Mouse (Mus musculus): ENCODE measurements around the gene Tfcp2. TPM values are rescaled to one million over a fixed set of nuclear protein-coding genes. Genes with fewer than 3 reads are reported as not detected.
A peak's percentile ranks its signal among the peaks of the same experiment; 100 is the strongest.
"Not testable (repeated sequence)": the region's sequence is repeated elsewhere in the genome, so short reads cannot be mapped to it uniquely, and the experiment has no call there.

Gene Tfcp2
- polyA plus RNA-seq, 1 experiment from 2014 or later = 25.4 TPM

DNA sequence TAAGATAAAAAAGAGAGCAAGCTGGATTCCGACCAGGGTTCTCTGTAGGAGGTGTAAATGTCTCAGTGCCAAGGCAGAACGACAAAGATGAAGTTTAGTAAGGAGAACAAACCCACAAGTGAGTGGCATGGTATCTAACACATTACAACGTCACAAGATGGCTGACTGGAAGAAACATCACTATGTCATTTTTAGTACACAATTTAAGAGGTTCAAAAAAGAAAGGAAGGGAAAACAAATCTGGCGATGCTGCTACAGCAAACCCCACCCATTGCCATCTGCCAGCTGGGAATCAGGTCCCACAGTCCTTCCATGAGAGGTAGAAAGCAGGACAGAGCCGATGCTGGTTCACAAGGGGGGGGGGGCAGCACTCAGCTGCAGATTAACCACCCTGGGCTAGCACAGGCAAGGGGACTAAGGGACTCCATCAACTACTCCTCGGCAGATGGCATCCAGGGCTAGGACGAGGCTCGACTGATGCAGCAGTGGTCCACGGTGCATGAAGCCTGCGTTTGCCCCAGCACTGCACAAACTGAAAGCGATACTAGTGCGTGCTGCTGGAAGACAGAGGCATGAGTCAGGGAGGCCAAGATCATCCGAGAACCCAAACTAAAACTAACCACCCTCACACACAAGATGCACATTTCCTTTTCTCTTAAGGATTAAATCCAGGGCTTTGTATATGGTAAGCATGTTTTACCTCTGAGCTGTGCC is 43.2 kb downstream of the Tfcp2 start:
- ATAC-seq (ENCODE audit: insufficient number of reproducible peaks, low FRiP score, low TSS enrichment, low read depth) = no peak
- 93% methylated on average over 13 of the region's 13 CpGs for WGBS
- Histone ChIP-seq H3K27me3 (no peaks in the 10 kb centered on the region), H3K4me1 (no peaks in the 10 kb centered on the region), H3K4me3 (no peak overlapping the region), H3K36me3 (peaks cover 76% of the 10 kb centered on the region), H3K4me2 (no peak overlapping the region), H3K27ac (no peak overlapping the region), H3K9ac (no peak overlapping the region), H3K9me3 (no peaks in the 10 kb centered on the region)

DNA sequence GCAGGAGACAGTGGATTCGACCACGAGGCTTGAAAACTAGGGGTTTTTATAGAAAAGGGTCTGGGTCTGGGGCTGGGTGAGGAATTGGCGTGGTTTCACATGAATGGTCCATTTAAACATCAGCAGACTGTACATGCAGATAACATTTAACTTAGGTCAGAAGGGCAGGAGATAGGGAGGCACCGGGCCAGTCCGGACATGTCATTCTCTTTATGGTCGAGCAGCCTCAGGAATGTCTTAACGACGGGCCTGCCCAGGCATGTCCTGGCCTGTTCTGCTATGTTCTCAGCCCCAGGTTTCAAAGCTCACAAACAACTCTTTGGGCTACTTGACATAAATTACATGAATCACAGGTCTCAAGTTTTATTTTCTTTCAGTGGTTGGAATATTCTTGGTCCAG is 52.3 kb downstream of the Tfcp2 start:
- not testable (repeated sequence) for H3K4me2 ChIP-seq; H3K27me3 ChIP-seq; ATAC-seq (ENCODE audit: insufficient number of reproducible peaks, low FRiP score, low TSS enrichment, low read depth); H3K9ac ChIP-seq; H3K27ac ChIP-seq; H3K4me1 ChIP-seq; H3K36me3 ChIP-seq; H3K9me3 ChIP-seq; H3K4me3 ChIP-seq
- 73% methylated on average over 8 of the region's 8 CpGs for WGBS

DNA sequence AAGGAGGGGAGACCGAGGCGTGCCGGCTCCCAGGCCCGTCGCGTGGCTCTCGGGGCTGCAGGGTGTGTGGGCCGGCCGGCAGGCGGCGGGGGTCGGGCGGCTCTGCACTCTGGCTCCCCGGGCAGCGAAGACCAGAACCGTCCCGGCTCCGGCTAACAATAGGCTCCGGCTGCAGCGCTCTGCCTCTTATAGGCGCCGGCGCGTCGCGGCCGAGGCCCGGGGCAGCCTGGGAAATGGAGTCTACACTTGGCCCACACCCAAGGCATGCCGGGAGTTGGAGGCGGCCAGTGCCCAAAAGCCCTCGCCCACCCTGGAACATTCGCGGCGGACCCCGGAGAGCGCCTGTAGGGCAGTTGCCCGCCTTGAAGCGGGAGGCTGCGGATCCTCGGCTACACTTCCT is 56.7 kb downstream of the Tfcp2 start, which contains the start of gene Csrnp2:
Gene Csrnp2 (minus strand): TSS at position 387 of the 400 bp plus-strand sequence.
- peak; percentile 97 for ATAC-seq (ENCODE audit: insufficient number of reproducible peaks, low FRiP score, low TSS enrichment, low read depth)
- peaks cover 32% of the 10 kb centered on the region for H3K4me1 ChIP-seq
- H3K36me3 ChIP-seq = no peaks in the 10 kb centered on the region
- peak within 1 kb of the TSS; percentile 98 for H3K9ac ChIP-seq
- H3K9me3 ChIP-seq = no peaks in the 10 kb centered on the region
- peak within 1 kb of the TSS; percentile 70 for H3K4me2 ChIP-seq
- peak within 1 kb of the TSS; percentile 97 for H3K27ac ChIP-seq
- peak within 1 kb of the TSS; percentile 84 for H3K4me3 ChIP-seq
- under 1% methylated on average over 35 of the region's 40 CpGs for WGBS
- no peaks in the 10 kb centered on the region for H3K27me3 ChIP-seq

DNA sequence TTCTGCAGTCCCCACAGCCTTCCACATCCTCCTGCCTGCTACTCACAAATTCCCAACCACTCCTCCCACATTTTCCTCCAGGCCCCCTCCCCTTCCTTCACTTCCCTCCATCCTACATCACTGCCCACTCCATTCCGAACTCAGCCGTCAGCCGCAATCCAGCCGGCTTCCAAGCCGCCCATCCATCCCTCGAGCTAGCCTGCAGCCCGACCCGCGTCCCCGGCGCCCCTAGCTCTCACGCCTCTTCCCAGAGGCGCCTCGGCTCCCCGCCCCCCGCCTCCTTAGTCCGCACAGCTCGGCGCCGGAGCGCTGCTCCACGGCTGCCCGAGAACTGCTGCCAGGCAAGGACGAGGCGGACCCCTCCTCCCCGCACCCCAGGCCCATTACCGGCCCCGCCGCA is 57.2 kb downstream of the Tfcp2 start:
- ATAC-seq (ENCODE audit: insufficient number of reproducible peaks, low FRiP score, low TSS enrichment, low read depth) = peak; percentile 74
- H3K9me3 ChIP-seq = no peaks in the 10 kb centered on the region
- peak overlapping the region; percentile 84 for H3K4me3 ChIP-seq
- peak overlapping the region; percentile 98 for H3K9ac ChIP-seq
- under 1% methylated on average over 29 of the region's 29 CpGs for WGBS
- H3K36me3 ChIP-seq = no peaks in the 10 kb centered on the region
- H3K27ac ChIP-seq = peak overlapping the region; percentile 97
- H3K4me1 ChIP-seq = peaks cover 35% of the 10 kb centered on the region
- H3K27me3 ChIP-seq = no peaks in the 10 kb centered on the region
- H3K4me2 ChIP-seq = peak overlapping the region; percentile 70

DNA sequence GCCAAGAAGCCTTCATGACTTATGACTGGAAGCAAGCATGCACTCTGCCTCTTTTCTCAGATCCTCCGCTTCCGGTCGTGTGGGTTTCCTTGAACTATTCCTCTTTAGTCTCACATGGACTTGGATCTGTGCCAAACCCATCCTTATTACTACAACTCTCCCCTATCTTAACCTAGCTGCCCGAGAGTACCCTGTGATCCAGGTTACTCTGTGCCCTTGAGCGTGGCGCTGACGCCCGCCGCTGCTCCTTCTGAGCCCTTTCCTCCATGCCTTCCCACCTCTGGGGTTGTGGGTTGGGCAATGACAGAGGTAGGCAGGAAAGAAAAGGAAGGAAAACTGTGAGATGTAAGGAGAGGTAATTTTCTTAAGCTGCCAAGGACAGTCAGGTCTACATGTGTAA is 59.8 kb downstream of the Tfcp2 start:
- Histone ChIP-seq H3K27ac (no peak overlapping the region), H3K4me3 (no peak overlapping the region), H3K4me1 (peaks cover 40% of the 10 kb centered on the region), H3K4me2 (no peak overlapping the region), H3K27me3 (no peaks in the 10 kb centered on the region), H3K36me3 (peaks cover 19% of the 10 kb centered on the region), H3K9me3 (no peaks in the 10 kb centered on the region), H3K9ac (no peak overlapping the region)
- no peak for ATAC-seq (ENCODE audit: insufficient number of reproducible peaks, low FRiP score, low TSS enrichment, low read depth)
- 74% methylated on average over 9 of the region's 9 CpGs for WGBS

DNA sequence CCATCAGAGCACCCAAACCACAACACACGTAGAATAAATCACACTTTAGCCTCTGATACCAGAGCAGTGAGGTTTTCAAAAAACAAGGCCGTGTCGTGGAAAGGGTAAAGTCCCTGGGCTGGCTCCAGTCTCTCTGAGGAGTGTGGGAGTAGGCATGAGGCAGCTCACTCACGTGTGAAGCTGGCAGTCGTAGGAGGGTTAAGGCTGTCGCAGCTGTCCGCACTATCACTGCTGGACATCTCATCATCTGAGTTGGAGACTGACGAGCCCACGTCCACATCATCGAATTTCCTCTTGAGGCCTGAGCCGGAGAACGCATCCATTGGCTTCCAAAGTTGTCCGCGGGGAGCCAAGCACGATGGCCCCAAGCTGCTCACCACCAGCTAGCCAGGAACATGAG is 62.5 kb downstream of the Tfcp2 start:
- Histone ChIP-seq H3K9me3 (no peaks in the 10 kb centered on the region), H3K4me3 (no peak overlapping the region), H3K9ac (no peak overlapping the region), H3K27ac (no peak overlapping the region), H3K27me3 (no peaks in the 10 kb centered on the region), H3K4me2 (no peak overlapping the region), H3K36me3 (peaks cover 45% of the 10 kb centered on the region), H3K4me1 (peaks cover 41% of the 10 kb centered on the region)
- no peak for ATAC-seq (ENCODE audit: insufficient number of reproducible peaks, low FRiP score, low TSS enrichment, low read depth)
- WGBS = 84% methylated on average over 15 of the region's 15 CpGs

DNA sequence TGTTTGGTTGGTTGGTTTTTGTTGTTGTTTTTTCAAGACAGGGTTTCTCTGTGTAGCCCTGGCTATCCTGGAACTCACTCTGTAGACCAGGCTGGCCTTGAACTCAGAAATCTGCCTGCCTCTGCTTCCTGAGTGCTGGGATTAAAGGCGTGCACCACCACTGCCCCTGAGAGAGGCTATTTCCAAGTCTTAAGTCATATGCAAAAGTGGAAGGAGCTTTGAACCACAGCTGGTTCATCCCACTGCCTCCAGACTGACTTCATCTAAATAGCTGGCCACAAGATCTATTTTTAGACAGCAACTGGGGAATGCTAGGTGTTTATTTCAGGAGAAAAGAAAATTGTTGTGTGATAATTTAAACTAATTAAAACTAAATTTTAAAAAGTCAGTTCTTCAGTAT is 63.5 kb downstream of the Tfcp2 start:
- ATAC-seq (ENCODE audit: insufficient number of reproducible peaks, low FRiP score, low TSS enrichment, low read depth); H3K9me3 ChIP-seq; H3K4me3 ChIP-seq; H3K4me2 ChIP-seq; H3K27me3 ChIP-seq; H3K9ac ChIP-seq; H3K27ac ChIP-seq: not testable (repeated sequence)
- 82% methylated on average over 1 of the region's 1 CpGs for WGBS
- peaks cover 31% of the 10 kb centered on the region for H3K4me1 ChIP-seq
- H3K36me3 ChIP-seq = peaks cover 54% of the 10 kb centered on the region

DNA sequence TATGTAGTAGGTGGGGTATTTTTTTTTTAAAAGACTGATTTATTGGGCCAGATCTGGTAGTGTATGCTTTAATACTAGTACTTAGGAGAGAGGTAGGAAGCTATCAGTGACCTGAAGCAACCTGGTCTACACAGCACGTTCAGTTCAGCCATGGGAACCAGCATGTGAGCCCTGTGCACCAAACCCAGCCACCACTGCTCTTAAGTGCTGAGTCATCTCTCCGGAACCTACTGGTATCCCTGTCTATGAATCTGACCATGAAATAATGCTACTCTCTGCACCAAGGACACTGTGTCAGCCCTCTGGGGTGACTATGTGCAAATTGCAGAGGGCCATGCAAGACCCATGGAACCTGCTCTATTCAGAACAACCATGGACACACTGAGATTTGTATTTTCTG is 64.8 kb downstream of the Tfcp2 start:
- 85% methylated on average over 2 of the region's 2 CpGs for WGBS
- Histone ChIP-seq H3K4me1 (peaks cover 19% of the 10 kb centered on the region), H3K4me2 (no peak overlapping the region), H3K9ac (no peak overlapping the region), H3K36me3 (peaks cover 66% of the 10 kb centered on the region), H3K27me3 (no peaks in the 10 kb centered on the region), H3K27ac (no peak overlapping the region), H3K4me3 (no peak overlapping the region), H3K9me3 (no peaks in the 10 kb centered on the region)
- ATAC-seq (ENCODE audit: insufficient number of reproducible peaks, low FRiP score, low TSS enrichment, low read depth) = no peak

DNA sequence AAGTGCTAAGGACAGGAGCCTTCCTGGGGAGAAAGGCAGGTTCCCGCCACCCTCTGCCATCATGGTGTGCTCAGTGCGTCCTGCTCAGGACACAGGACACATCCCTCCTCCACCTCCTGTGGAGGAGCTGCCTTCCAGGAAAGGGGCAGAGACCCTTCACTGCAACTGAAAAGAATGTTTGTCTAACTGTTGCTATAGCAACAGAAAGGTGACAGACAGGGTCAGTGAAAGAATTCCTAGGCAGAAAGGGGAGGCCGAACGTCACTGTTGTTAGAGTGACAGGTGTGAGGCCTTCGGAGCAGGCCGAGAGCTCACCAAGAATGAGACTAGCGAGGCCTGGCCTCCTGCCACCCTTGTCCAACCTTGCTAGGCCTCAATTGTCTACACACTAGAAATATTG is 65.4 kb downstream of the Tfcp2 start:
- no peak overlapping the region for H3K9ac ChIP-seq
- 70% methylated on average over 7 of the region's 7 CpGs for WGBS
- no peak for ATAC-seq (ENCODE audit: insufficient number of reproducible peaks, low FRiP score, low TSS enrichment, low read depth)
- peaks cover 16% of the 10 kb centered on the region for H3K4me1 ChIP-seq
- no peaks in the 10 kb centered on the region for H3K9me3 ChIP-seq
- H3K4me2 ChIP-seq = no peak overlapping the region
- H3K36me3 ChIP-seq = peaks cover 72% of the 10 kb centered on the region
- H3K4me3 ChIP-seq = no peak overlapping the region
- H3K27me3 ChIP-seq = no peaks in the 10 kb centered on the region
- peak overlapping the region; percentile 17; the same call in 1 of the 2 replicates for H3K27ac ChIP-seq

DNA sequence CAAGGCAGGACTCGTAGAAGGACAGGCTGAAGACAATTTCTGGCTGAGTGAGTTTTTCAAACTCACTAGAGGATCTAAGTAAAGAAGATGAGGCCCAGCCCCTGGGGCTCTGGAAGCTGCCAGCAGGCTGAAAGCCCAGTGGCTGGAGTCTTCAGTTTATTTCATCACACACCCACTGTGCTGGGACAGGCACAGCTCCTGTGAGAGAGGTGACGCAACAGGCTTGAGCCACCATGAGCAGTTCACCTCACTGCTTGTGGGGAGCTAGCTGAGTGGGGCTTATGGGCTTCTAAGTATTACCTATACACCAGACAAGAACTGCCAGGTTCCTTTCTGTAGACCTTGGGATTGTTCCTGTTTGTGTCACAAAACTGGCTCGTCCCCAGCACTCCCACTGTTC is 66.2 kb downstream of the Tfcp2 start:
- H3K27ac ChIP-seq = no peak overlapping the region
- H3K4me2 ChIP-seq = no peak overlapping the region
- no peaks in the 10 kb centered on the region for H3K27me3 ChIP-seq
- no peak for ATAC-seq (ENCODE audit: insufficient number of reproducible peaks, low FRiP score, low TSS enrichment, low read depth)
- 79% methylated on average over 3 of the region's 3 CpGs for WGBS
- peaks cover 81% of the 10 kb centered on the region for H3K36me3 ChIP-seq
- H3K9ac ChIP-seq = no peak overlapping the region
- H3K9me3 ChIP-seq = no peaks in the 10 kb centered on the region
- H3K4me1 ChIP-seq = peaks cover 14% of the 10 kb centered on the region
- no peak overlapping the region for H3K4me3 ChIP-seq

DNA sequence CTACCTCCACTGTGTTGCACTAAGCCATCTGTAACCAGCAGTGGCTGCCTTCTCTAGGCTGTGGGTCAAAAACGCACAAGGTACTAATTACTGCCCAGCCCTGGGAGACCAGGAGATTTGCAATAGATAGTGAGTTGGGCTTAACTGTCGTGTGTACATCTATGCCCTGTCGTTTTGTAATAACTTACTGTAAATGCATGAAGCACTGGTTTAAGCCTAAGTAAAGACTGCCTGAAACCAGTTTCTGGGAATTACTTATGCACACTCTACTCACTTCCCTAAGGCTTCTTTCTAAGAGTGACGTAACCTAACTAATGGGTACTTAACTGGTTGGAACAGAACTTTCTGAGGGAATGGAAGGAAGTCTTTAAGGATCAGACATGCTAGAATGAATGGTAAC is 72.9 kb downstream of the Tfcp2 start:
- Histone ChIP-seq H3K4me2 (no peak overlapping the region), H3K4me1 (no peaks in the 10 kb centered on the region), H3K4me3 (no peak overlapping the region), H3K27ac (peak overlapping the region; percentile 61; the same call in 1 of the 2 replicates), H3K9ac (no peak overlapping the region), H3K36me3 (peaks cover 95% of the 10 kb centered on the region), H3K27me3 (no peaks in the 10 kb centered on the region), H3K9me3 (no peaks in the 10 kb centered on the region)
- ATAC-seq (ENCODE audit: insufficient number of reproducible peaks, low FRiP score, low TSS enrichment, low read depth) = no peak
- WGBS = 67% methylated on average over 4 of the region's 4 CpGs

DNA sequence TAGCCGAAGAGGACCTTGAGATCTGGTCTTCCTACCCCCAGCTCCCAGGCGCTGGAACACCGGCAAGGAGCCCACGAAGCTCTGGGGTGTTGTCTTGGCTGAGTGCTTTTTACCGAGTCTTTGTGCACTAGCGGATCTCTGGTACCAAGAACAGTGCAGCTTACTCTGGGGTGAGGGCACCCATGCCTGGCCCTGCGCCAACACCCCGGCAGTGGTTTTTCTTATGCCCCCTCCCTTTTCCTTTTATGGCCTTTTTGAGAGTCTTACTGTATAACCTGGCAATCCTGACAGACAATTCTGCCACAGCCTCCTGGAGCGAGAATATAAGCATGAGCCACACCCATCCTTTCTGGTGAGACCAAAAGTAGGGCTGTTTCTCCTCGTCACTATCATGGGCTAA is 73.5 kb downstream of the Tfcp2 start:
- no peak overlapping the region for H3K4me3 ChIP-seq
- no peaks in the 10 kb centered on the region for H3K27me3 ChIP-seq
- no peak overlapping the region for H3K9ac ChIP-seq
- peak overlapping the region; percentile 61 for H3K27ac ChIP-seq
- no peaks in the 10 kb centered on the region for H3K9me3 ChIP-seq
- no peak for ATAC-seq (ENCODE audit: insufficient number of reproducible peaks, low FRiP score, low TSS enrichment, low read depth)
- H3K4me2 ChIP-seq = no peak overlapping the region
- WGBS = 73% methylated on average over 10 of the region's 10 CpGs
- peaks cover 95% of the 10 kb centered on the region for H3K36me3 ChIP-seq
- H3K4me1 ChIP-seq = no peaks in the 10 kb centered on the region
